In the genomic region with DNA sequence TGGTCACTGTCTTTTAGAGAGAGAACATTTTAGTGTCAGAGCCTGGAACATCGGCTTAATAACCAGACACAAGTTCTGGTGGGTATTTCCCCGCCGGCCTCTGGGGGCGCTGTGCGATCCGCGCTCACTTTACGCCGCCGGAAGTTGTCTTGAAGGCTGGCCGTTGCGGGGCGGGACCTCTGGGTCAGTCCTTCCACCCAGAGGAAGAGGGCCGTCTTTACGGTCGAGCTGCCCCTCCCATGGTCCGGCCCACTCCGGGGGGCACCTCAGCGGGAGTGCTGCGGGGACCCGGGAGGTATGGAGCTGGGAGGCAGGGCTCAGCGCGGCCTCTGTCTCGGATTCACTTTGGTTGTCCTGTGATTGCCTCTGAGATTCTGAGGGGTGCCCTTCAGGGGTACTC, we compare ENCODE assay signal across 8 mouse cellular contexts. TPM values are rescaled to one million over a fixed set of nuclear protein-coding genes. Genes with fewer than 3 reads are reported as not detected.
DNase-seq lines count a peak whose midpoint lies in the region; ATAC-seq lines count a peak whose summit lies in the region.

No protein-coding gene starts in this region.

- peak; percentile 57 for ATAC-seq in CD4-positive, CD25-positive, alpha-beta regulatory T cell, adult 4 months
- ATAC-seq in heart, embryonic 15.5 days (replicated peaks; ENCODE audit: insufficient number of reproducible peaks, insufficient read depth, low FRiP score, low read depth) = peak; percentile 82
- ATAC-seq in liver, embryonic 15.5 days (ENCODE audit: insufficient read depth) = peak; percentile 76
- ATAC-seq in neural tube, embryonic 12.5 days (ENCODE audit: low FRiP score, low read depth) = peak; percentile 25

- H3K27me3 ChIP-seq in heart, embryonic 15.5 days = no peaks in the 10 kb centered on the region
- H3K27me3 ChIP-seq in liver, embryonic 15.5 days = no peaks in the 10 kb centered on the region
- no peaks in the 10 kb centered on the region for H3K27me3 ChIP-seq in neural tube, embryonic 12.5 days (replicated peaks)

- peaks cover 19% of the 10 kb centered on the region for H3K36me3 ChIP-seq in heart, embryonic 15.5 days
- H3K36me3 ChIP-seq in liver, embryonic 15.5 days (replicated peaks) = peaks cover 20% of the 10 kb centered on the region
- H3K36me3 ChIP-seq in neural tube, embryonic 12.5 days = peaks cover 29% of the 10 kb centered on the region

- H3K4me3 ChIP-seq in heart, embryonic 15.5 days = peak overlapping the region; percentile 69
- peak overlapping the region; percentile 89 for H3K4me3 ChIP-seq in liver, embryonic 15.5 days (replicated peaks)
- H3K4me3 ChIP-seq in neural tube, embryonic 12.5 days = peak overlapping the region; percentile 81

- peak; percentile 81 for DNase-seq in c-Kit-negative CD71-positive TER-119-positive erythroid progenitor cells, embryonic 14.5 days (ENCODE audit: low read depth, low spot score)
- DNase-seq in fibroblast of lung, adult 2 months (ENCODE audit: low read depth) = peak; percentile 84
- DNase-seq in kidney, postnatal 36 days = peak; percentile 97
- peak; percentile 96 for DNase-seq in telencephalon, adult 2 months (ENCODE audit: low read depth, low spot score)

- peak overlapping the region; percentile 79 for H3K9ac ChIP-seq in heart, embryonic 15.5 days
- H3K9ac ChIP-seq in liver, embryonic 15.5 days = peak overlapping the region; percentile 77
- peak overlapping the region; percentile 82 for H3K9ac ChIP-seq in neural tube, embryonic 12.5 days

- H3K9me3 ChIP-seq in heart, embryonic 15.5 days (replicated peaks) = no peaks in the 10 kb centered on the region
- H3K9me3 ChIP-seq in liver, embryonic 15.5 days (replicated peaks) = no peaks in the 10 kb centered on the region
- no peaks in the 10 kb centered on the region for H3K9me3 ChIP-seq in neural tube, embryonic 12.5 days

- peaks cover 33% of the 10 kb centered on the region for H3K4me1 ChIP-seq in heart, embryonic 15.5 days (replicated peaks)
- H3K4me1 ChIP-seq in liver, embryonic 15.5 days (replicated peaks) = peaks cover 70% of the 10 kb centered on the region
- H3K4me1 ChIP-seq in neural tube, embryonic 12.5 days = peaks cover 20% of the 10 kb centered on the region

- H3K27ac ChIP-seq in heart, embryonic 15.5 days = peak overlapping the region; percentile 88
- peak overlapping the region; percentile 78 for H3K27ac ChIP-seq in liver, embryonic 15.5 days (replicated peaks)
- H3K27ac ChIP-seq in neural tube, embryonic 12.5 days = no peak overlapping the region; the same call in 1 of the 2 replicates

- under 1% methylated on average over 24 of the region's 24 CpGs for WGBS in heart, embryonic 15.5 days
- WGBS in liver, embryonic 15.5 days (ENCODE audit: insufficient replicate concordance) = under 1% methylated on average over 24 of the region's 24 CpGs
- WGBS in neural tube, embryonic 12.5 days = 0% methylated on average over 24 of the region's 24 CpGs

- H3K4me2 ChIP-seq in heart, embryonic 15.5 days = peak overlapping the region; percentile 57
- H3K4me2 ChIP-seq in liver, embryonic 15.5 days = peak overlapping the region; percentile 72
- peak overlapping the region; percentile 68 for H3K4me2 ChIP-seq in neural tube, embryonic 12.5 days (replicated peaks)

RNA-seq across cellular contexts. Expression of gene Dnajc7, which starts 2.7 kb away (rescaled TPM):
- 100 to 1,000 TPM; 426 to 510 TPM for polyA plus RNA-seq in CD4-positive, CD25-positive, alpha-beta regulatory T cell, adult 4 months (2017; shearing (Covaris generic))
- polyA plus RNA-seq in heart, embryonic 15.5 days (2015; fragmentation: Nextera tagmentation; extraction: Ambion mirVana) = 184 and 206 TPM in 2 replicates
- 61.0 and 66.8 TPM in 2 replicates for polyA plus RNA-seq in liver, embryonic 15.5 days (2015; fragmentation: Nextera tagmentation; extraction: Ambion mirVana)
- 298 and 311 TPM in 2 replicates for polyA plus RNA-seq in neural tube, embryonic 12.5 days (2016; fragmentation: Nextera tagmentation; extraction: Ambion mirVana)

RNA-seq across cellular contexts. Expression of gene Nkiras2, which starts 3.7 kb away (rescaled TPM):
- polyA plus RNA-seq in CD4-positive, CD25-positive, alpha-beta regulatory T cell, adult 4 months (2017; shearing (Covaris generic)) = 10 to 100 TPM; 27.1 to 30.3 TPM
- polyA plus RNA-seq in heart, embryonic 15.5 days (2015; fragmentation: Nextera tagmentation; extraction: Ambion mirVana) = 59.8 and 70.3 TPM in 2 replicates
- 18.8 and 19.2 TPM in 2 replicates for polyA plus RNA-seq in liver, embryonic 15.5 days (2015; fragmentation: Nextera tagmentation; extraction: Ambion mirVana)
- polyA plus RNA-seq in neural tube, embryonic 12.5 days (2016; fragmentation: Nextera tagmentation; extraction: Ambion mirVana) = 101 and 106 TPM in 2 replicates

RNA-seq across cellular contexts. Expression of gene Cnp, which starts 48.0 kb away (rescaled TPM):
- polyA plus RNA-seq in CD4-positive, CD25-positive, alpha-beta regulatory T cell, adult 4 months (2017; shearing (Covaris generic)) = 100 to 1,000 TPM; 185 to 348 TPM
- 17.4 and 27.6 TPM in 2 replicates for polyA plus RNA-seq in heart, embryonic 15.5 days (2015; fragmentation: Nextera tagmentation; extraction: Ambion mirVana)
- 14.2 and 15.1 TPM in 2 replicates for polyA plus RNA-seq in liver, embryonic 15.5 days (2015; fragmentation: Nextera tagmentation; extraction: Ambion mirVana)
- 33.2 and 33.6 TPM in 2 replicates for polyA plus RNA-seq in neural tube, embryonic 12.5 days (2016; fragmentation: Nextera tagmentation; extraction: Ambion mirVana)

Comparison
In these comparisons a context has a peak if more than half of its experiments do, and no peak if none do; other contexts are left out.
1. ATAC-seq: peak in every context shown above with its lines; median percentile 82 in heart, embryonic 15.5 days; 76 in liver, embryonic 15.5 days; 57 in CD4-positive, CD25-positive, alpha-beta regulatory T cell, adult 4 months; 25 in neural tube, embryonic 12.5 days.